Mouse (Mus musculus) ovary, postnatal 10 days (tissue): Measurements from ENCODE around the gene Tbc1d24.

ENCODE experiments used
- DNase-seq: peaks from one replicate; pipeline ENCODE4 v3.0.0; 2022; ENCODE audit warnings: low spot score

The Tbc1d24 gene

GRCm38 (mm10) chr17:24205284-24205888 lies at the start of gene Tbc1d24:
Gene Tbc1d24, minus strand, starts transcription at chr17:24205562.
- DNase-seq: peak; percentile 83

- DNase-seq: no peak
Measured at GRCm38 (mm10) chr17:24252329-24252728, 47.0 kb upstream of the Tbc1d24 start.

- DNase-seq: peak; percentile 90
Measured at GRCm38 (mm10) chr17:24251320-24252069, 46.1 kb upstream of the Tbc1d24 start, which contains the start of gene Ccnf. Gene Ccnf, minus strand, starts transcription at chr17:24251484.

- DNase-seq: no peak
Measured at GRCm38 (mm10) chr17:24250988-24251319, 45.6 kb upstream of the Tbc1d24 start.

GRCm38 (mm10) chr17:24248641-24249040 lies 43.3 kb upstream of the Tbc1d24 start:
- DNase-seq: no peak

GRCm38 (mm10) chr17:24244061-24244460 lies 38.7 kb upstream of the Tbc1d24 start:
- no peak for DNase-seq

GRCm38 (mm10) chr17:24243311-24243969 lies 38.1 kb upstream of the Tbc1d24 start:
- DNase-seq: no peak

GRCm38 (mm10) chr17:24236921-24237320 lies 31.6 kb upstream of the Tbc1d24 start:
- no peak for DNase-seq

- DNase-seq: no peak
Measured at GRCm38 (mm10) chr17:24236479-24236878, 31.1 kb upstream of the Tbc1d24 start.

- DNase-seq: no peak
Measured at GRCm38 (mm10) chr17:24227941-24228340, 22.6 kb upstream of the Tbc1d24 start.

GRCm38 (mm10) chr17:24226721-24227120 lies 21.4 kb upstream of the Tbc1d24 start:
- no peak for DNase-seq

GRCm38 (mm10) chr17:24225851-24226250 lies 20.5 kb upstream of the Tbc1d24 start:
- no peak for DNase-seq

- DNase-seq: no peak
Measured at GRCm38 (mm10) chr17:24224741-24225140, 19.4 kb upstream of the Tbc1d24 start.

- no peak for DNase-seq
Measured at GRCm38 (mm10) chr17:24223513-24223912, 18.2 kb upstream of the Tbc1d24 start.

- DNase-seq: no peak
Measured at GRCm38 (mm10) chr17:24222653-24223052, 17.3 kb upstream of the Tbc1d24 start.

- peak; percentile 65 for DNase-seq
Measured at GRCm38 (mm10) chr17:24220435-24221411, 15.4 kb upstream of the Tbc1d24 start, which contains the start of gene Tedc2. Gene Tedc2, minus strand, starts transcription at chr17:24220851.

- no peak for DNase-seq
Measured at GRCm38 (mm10) chr17:24216836-24217235, 11.5 kb upstream of the Tbc1d24 start.

- no peak for DNase-seq
Measured at GRCm38 (mm10) chr17:24213186-24213585, 7.8 kb upstream of the Tbc1d24 start.

GRCm38 (mm10) chr17:24212441-24213018 lies 7.2 kb upstream of the Tbc1d24 start:
- DNase-seq: no peak

GRCm38 (mm10) chr17:24211631-24212440 lies 6.5 kb upstream of the Tbc1d24 start:
- no peak for DNase-seq

GRCm38 (mm10) chr17:24210591-24210990 lies 5.2 kb upstream of the Tbc1d24 start:
- DNase-seq: no peak
